Comparison of ENCODE assay signal across 8 mouse cellular contexts in genomic region chr5:131647683-131648119, GRCm38 (mm10).
DNase-seq lines count a peak whose midpoint lies in the region; ATAC-seq and TF ChIP-seq lines count a peak whose summit lies in the region.

No protein-coding gene starts in this region.

- peak; percentile 46 for DNase-seq in kidney, adult 2 months
- DNase-seq in kidney, postnatal 25 days: no peak
- peak; percentile 81 for DNase-seq in heart, embryonic 10.5 days (ENCODE audit: low spot score)
- DNase-seq in limb, embryonic 10.5 days (ENCODE audit: low spot score): peak; percentile 59
- peak; percentile 36 for DNase-seq in yolk sac, embryonic 10.5 days (ENCODE audit: low spot score)
- DNase-seq in spleen, postnatal 14 days (ENCODE audit: low spot score in 2 of 2): no peak
- DNase-seq in midbrain, embryonic 11.5 days (ENCODE audit: low spot score, missing footprints): no peak

- no peak overlapping the region; the same call in 1 of the 2 replicates for H3K9ac ChIP-seq in embryonic facial prominence, embryonic 12.5 days
- no peak overlapping the region for H3K9ac ChIP-seq in midbrain, embryonic 11.5 days (ENCODE audit: low read length)

- no peak overlapping the region for H3K4me3 ChIP-seq in kidney, adult 2 months (ENCODE audit: insufficient read depth, low read depth, low read length)
- H3K4me3 ChIP-seq in embryonic facial prominence, embryonic 12.5 days: no peak overlapping the region
- H3K4me3 ChIP-seq in heart, embryonic 10.5 days: no peak overlapping the region
- no peak overlapping the region for H3K4me3 ChIP-seq in limb, embryonic 10.5 days
- H3K4me3 ChIP-seq in midbrain, embryonic 11.5 days (ENCODE audit: low read depth, low read length): no peak overlapping the region

- H3K4me1 ChIP-seq in kidney, adult 2 months (ENCODE audit: control insufficient read depth, insufficient read depth, low read length): peaks cover 22% of the 10 kb centered on the region; the same call in 1 of the 2 replicates
- H3K4me1 ChIP-seq in embryonic facial prominence, embryonic 12.5 days: peaks cover 35% of the 10 kb centered on the region
- H3K4me1 ChIP-seq in heart, embryonic 10.5 days: peaks cover 41% of the 10 kb centered on the region
- H3K4me1 ChIP-seq in limb, embryonic 10.5 days: peaks cover 66% of the 10 kb centered on the region
- peaks cover 62% of the 10 kb centered on the region for H3K4me1 ChIP-seq in midbrain, embryonic 11.5 days (ENCODE audit: control insufficient read depth, insufficient read depth, low read length)

- no peak for ATAC-seq in embryonic facial prominence, embryonic 12.5 days (ENCODE audit: insufficient number of reproducible peaks, insufficient read depth, low FRiP score, low TSS enrichment)
- no peak for ATAC-seq in midbrain, embryonic 11.5 days (ENCODE audit: low FRiP score)

- H3K27me3 ChIP-seq in kidney, adult 2 months (replicated peaks; ENCODE audit: control insufficient read depth, insufficient read depth, low read length): no peaks in the 10 kb centered on the region
- peaks cover 16% of the 10 kb centered on the region for H3K27me3 ChIP-seq in embryonic facial prominence, embryonic 12.5 days
- peaks cover 4% of the 10 kb centered on the region; the same call in 1 of the 2 replicates for H3K27me3 ChIP-seq in heart, embryonic 10.5 days (ENCODE audit: insufficient read depth, poor library complexity, severe bottlenecking)
- peaks cover 9% of the 10 kb centered on the region; the same call in 1 of the 2 replicates for H3K27me3 ChIP-seq in limb, embryonic 10.5 days (ENCODE audit: low read depth, poor library complexity, severe bottlenecking)
- H3K27me3 ChIP-seq in midbrain, embryonic 11.5 days (ENCODE audit: control insufficient read depth, insufficient read depth, low read length): peaks cover 56% of the 10 kb centered on the region

- no peaks in the 10 kb centered on the region for H3K9me3 ChIP-seq in embryonic facial prominence, embryonic 12.5 days
- H3K9me3 ChIP-seq in heart, embryonic 10.5 days: no peaks in the 10 kb centered on the region
- H3K9me3 ChIP-seq in limb, embryonic 10.5 days (replicated peaks): no peaks in the 10 kb centered on the region
- no peaks in the 10 kb centered on the region for H3K9me3 ChIP-seq in midbrain, embryonic 11.5 days (ENCODE audit: control insufficient read depth, low read length)

- TF ChIP-seq CTCF in kidney, adult 2 months (conservative IDR thresholded peaks at IDR 0.05; ENCODE audit: insufficient read depth, insufficient read length, low read depth, low read length): no peak

- H3K27ac ChIP-seq in kidney, adult 2 months (ENCODE audit: insufficient read depth, low read depth, low read length): no peak overlapping the region; the same call in 1 of the 2 replicates
- H3K27ac ChIP-seq in embryonic facial prominence, embryonic 12.5 days: peak overlapping the region; percentile 46; the same call in 1 of the 2 replicates
- peak overlapping the region; percentile 72; the same call in 1 of the 2 replicates for H3K27ac ChIP-seq in heart, embryonic 10.5 days
- peak overlapping the region; percentile 12 for H3K27ac ChIP-seq in limb, embryonic 10.5 days
- no peak overlapping the region for H3K27ac ChIP-seq in midbrain, embryonic 11.5 days (ENCODE audit: low read depth, low read length)

- TF ChIP-seq POLR2A in kidney, adult 2 months (IDR thresholded peaks at IDR 0.05; ENCODE audit: low read depth, low read length): no peak

- no peak overlapping the region for H3K4me2 ChIP-seq in embryonic facial prominence, embryonic 12.5 days (replicated peaks)
- H3K4me2 ChIP-seq in midbrain, embryonic 11.5 days: no peak overlapping the region

- WGBS in kidney, adult 2 months: 38% methylated on average over 4 of the region's 4 CpGs
- 9% methylated on average over 4 of the region's 4 CpGs for WGBS in embryonic facial prominence, embryonic 12.5 days
- WGBS in heart, embryonic 10.5 days: 18% methylated on average over 4 of the region's 4 CpGs
- WGBS in limb, embryonic 10.5 days: 21% methylated on average over 4 of the region's 4 CpGs
- WGBS in midbrain, embryonic 11.5 days: 20% methylated on average over 4 of the region's 4 CpGs

- no peaks in the 10 kb centered on the region for H3K36me3 ChIP-seq in kidney, adult 2 months (ENCODE audit: control insufficient read depth, insufficient read depth, low read length)
- no peaks in the 10 kb centered on the region for H3K36me3 ChIP-seq in embryonic facial prominence, embryonic 12.5 days
- H3K36me3 ChIP-seq in heart, embryonic 10.5 days: no peaks in the 10 kb centered on the region
- H3K36me3 ChIP-seq in limb, embryonic 10.5 days: no peaks in the 10 kb centered on the region
- no peaks in the 10 kb centered on the region for H3K36me3 ChIP-seq in midbrain, embryonic 11.5 days (ENCODE audit: control insufficient read depth, insufficient read depth, low read length)

Comparison
In these comparisons a context has a peak if more than half of its experiments do, and no peak if none do; other contexts are left out.
1. DNase-seq: peak in kidney, adult 2 months (single experiment), heart, embryonic 10.5 days (single experiment), limb, embryonic 10.5 days (single experiment) and yolk sac, embryonic 10.5 days (single experiment); none in kidney, postnatal 25 days (0 of 2), spleen, postnatal 14 days (0 of 2) and midbrain, embryonic 11.5 days (single experiment).
2. H3K27ac ChIP-seq: peak in embryonic facial prominence, embryonic 12.5 days (single experiment), heart, embryonic 10.5 days (single experiment) and limb, embryonic 10.5 days (single experiment); none in kidney, adult 2 months (single experiment) and midbrain, embryonic 11.5 days (single experiment).